Mouse (Mus musculus) embryo, embryonic 11.5 days (tissue): Measurements from ENCODE around the gene Cln5.

Source experiments
- DNase-seq: peaks from one replicate; pipeline ENCODE4 v3.0.0-alpha.2; 2012; ENCODE audit warnings: low read depth, low spot score

Gene Cln5

DNA sequence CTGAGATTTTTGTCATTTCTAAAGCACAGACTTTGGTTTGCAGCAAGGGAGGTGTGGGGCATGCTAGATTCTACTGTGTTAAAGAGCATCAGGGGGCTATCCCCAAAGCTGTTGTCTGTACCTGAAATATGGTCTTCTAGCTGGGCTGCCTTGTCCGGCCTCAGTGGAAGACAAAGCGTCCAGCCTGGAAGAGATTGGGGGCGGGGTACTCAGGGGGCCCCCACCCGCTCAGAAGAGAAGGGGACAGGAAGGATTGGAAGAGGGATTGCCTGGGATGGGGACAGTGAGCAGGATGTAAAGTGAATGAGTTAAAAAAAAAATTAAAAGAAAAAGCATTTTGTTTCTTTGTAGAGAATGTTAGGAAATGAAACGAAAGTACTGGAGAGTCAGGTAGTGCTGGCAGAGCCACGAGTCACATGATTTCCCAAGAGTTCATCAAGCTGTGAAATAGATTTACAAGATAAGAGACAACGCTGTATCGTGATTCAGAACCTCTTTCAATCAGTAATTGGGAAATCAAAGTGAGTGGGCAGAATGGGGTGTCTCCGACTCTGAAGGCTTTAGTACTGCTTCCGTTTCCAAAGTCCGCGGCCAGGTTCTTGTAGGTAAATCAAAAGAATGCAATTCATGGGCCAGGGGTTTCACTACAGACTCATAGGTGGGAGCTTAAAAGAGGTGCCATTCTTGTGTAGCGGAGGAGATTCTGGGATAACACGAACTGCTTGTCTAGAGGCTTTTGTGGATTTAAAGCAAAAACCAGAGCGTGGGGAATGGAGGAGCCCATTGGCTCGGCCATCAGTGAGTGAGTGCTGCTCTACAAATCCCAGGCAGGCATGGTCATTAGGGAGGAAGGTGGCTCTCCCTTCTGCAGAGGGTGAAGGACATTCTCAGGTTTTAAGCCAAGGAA, 8.2 kb downstream of the Cln5 start:
- no peak for DNase-seq

- no peak for DNase-seq
Measured at GRCm38 (mm10) chr14:103079209-103079977, 9.4 kb downstream of the Cln5 start.

DNA sequence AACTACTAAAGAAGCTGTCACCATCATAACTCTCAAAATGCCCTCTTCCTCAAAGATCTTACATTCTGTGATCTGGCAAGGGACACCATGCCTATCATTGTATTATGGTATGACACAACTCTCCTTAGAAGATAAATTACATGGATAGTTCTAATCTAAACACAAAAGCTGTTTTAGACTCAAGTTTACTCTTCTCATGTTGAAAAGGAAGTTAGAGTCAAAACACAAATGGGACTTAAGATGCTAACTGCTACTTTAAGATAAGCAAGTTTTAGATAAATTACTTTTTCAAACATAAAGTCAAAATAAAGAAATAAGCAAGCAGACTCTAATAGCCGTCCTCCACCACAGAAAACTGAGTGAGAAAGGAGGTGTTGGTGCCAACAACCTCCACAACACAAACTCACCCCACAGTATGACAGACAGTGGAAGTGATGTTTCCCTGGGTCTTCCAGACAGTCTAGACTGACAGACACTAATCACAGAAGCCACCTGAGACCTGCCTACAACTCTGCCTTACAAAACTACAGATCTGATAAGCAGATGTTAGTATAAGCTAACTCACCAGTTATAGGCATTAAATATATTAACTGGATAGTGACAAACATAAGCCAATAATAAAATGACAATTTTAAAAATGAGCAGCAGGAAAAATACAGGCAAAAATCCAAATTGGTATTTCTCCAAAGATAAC, 16.0 kb downstream of the Cln5 start:
- no peak for DNase-seq

DNA sequence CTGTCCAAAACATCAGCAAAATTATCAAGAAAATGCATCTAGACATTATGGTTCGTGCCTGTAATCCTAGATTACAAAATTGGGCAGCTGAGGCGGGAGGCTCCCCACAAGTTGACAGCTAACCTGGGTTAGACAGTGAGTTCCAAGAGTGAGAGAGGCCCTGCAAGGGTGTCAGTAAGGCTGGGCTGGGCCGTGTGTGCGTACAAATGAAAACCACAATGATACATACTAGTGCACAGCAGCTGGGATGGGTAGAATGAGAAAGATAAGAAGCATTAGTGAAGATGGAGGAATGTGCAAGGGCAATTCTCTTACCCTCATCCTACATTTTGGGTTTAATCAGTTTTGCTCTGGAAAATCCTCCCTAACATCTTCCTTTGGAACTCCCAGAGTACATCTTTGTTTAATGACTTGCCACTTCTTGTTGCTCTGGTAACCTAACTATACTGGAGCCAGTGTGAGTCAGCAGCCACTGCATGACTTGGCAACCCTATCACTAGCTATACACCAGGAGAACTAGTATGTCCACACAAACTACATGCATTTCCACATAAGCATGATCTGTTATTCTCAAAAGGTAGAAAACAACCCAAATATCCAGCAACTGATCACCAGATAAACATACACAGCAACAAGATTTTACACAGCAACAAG, 16.8 kb downstream of the Cln5 start:
- no peak for DNase-seq

DNA sequence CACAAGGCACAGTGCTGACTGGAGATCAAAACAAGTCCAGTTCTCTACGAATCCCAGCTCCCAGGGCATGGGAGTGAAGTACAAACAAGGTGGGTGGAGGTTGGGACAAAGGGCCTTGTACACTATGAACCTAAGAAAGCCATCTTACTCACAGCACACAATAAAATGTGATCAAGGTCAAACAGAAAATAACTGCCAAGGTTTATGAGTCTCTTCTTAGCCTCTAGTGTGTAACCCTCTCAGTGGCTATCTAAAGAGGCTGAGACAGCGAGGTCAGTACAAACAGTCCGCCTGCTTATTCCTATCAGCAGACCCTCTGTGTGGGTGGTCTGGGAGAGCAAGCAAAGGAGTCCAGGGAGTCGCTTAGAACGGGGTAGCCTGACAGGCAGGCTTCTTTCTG, 17.8 kb downstream of the Cln5 start:
- DNase-seq: no peak

- peak; percentile 51 for DNase-seq
Measured at GRCm38 (mm10) chr14:103088624-103089023, 18.6 kb downstream of the Cln5 start.

GRCm38 (mm10) chr14:103093236-103093635, 23.2 kb downstream of the Cln5 start:
- DNase-seq: no peak

DNA sequence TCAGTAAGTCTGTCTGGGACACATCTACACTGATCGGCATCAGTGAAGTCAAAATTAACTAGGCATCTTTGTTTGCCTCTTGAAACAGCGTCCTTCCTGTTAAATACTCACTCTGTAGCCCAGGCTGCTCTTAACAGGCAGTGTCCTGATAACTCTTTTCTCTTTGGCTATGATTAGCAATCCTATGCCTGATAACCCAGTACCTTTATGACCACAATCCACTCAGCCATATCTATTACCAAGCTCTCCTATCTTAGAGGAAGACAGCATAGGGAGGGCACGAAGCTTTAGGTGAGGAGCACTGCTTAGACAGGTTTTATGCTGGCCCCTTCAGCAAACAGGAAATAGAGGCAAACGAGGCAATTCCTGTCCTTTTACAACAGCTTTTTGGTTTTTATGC, 23.7 kb downstream of the Cln5 start:
- no peak for DNase-seq

GRCm38 (mm10) chr14:103095036-103095435, 25.0 kb downstream of the Cln5 start:
- DNase-seq: no peak

- no peak for DNase-seq
Measured at GRCm38 (mm10) chr14:103095826-103096225, 25.8 kb downstream of the Cln5 start.

- no peak for DNase-seq
Measured at GRCm38 (mm10) chr14:103096621-103097020, 26.6 kb downstream of the Cln5 start.

DNA sequence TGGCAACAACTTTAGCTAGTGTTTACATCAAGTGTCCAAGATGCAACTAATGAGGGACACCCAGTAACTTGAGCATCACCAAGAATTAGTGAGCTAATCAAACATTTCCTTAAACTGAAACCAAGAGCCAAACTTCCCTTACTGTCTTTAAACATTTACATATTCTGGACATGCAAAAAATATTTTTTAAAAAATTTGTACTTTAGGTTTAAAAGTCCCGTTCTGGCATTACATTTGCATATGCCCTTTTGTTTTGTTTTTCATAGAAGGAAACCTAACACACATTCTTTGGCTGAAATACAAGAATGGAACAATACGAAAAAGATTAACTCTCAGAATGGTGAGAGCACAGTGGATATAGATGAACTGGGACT, 28.2 kb downstream of the Cln5 start:
- DNase-seq: no peak

GRCm38 (mm10) chr14:103098587-103099235, 28.7 kb downstream of the Cln5 start:
- DNase-seq: peak; percentile 76

DNA sequence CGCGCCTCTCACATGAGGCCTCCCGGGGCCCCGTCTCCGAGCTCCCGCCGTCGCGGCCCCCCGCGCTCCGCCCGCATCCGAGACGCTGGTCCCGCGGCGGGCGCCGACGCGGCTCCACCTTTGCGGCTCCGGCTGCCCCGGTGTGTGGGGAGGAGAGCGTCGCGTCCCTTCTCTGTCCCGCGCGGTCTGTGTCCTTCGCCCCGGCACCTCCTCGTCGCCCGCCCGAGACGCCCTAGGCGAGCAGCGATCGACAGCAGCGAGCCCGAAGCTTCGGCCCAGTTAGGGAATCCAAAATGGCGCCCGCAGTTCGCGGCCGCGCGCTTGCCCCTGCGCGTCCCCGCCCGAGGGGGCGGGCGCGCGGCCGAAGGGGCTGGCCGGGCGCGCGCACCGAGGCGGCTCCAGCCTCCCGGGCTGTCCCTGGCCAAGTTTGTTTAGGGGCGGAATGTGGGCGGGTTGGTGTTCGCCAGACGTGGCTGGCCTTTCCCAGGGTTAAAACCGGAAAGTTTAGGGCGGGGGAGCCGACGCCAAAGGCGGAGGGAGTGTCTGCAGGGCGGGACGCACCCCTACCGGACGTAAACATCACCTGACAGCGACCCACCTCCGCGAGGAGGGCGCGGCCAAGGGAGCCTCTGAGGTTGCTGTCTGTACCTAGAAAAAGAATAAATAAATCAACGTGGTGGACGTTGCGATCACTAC, 29.4 kb downstream of the Cln5 start, which contains the start of gene Fbxl3:
TSS of gene Fbxl3 (minus strand) at position 329 of the 696 bp plus-strand sequence.
- DNase-seq: peak; percentile 82

GRCm38 (mm10) chr14:103100296-103100695, 30.3 kb downstream of the Cln5 start:
- DNase-seq: no peak

- DNase-seq: no peak
Measured at GRCm38 (mm10) chr14:103101171-103101570, 31.2 kb downstream of the Cln5 start.

- no peak for DNase-seq
Measured at GRCm38 (mm10) chr14:103102246-103102645, 32.2 kb downstream of the Cln5 start.

GRCm38 (mm10) chr14:103102731-103103335, 32.8 kb downstream of the Cln5 start:
- DNase-seq: no peak

- DNase-seq: no peak
Measured at GRCm38 (mm10) chr14:103106301-103106700, 36.3 kb downstream of the Cln5 start.

- no peak for DNase-seq
Measured at GRCm38 (mm10) chr14:103109971-103110370, 40.0 kb downstream of the Cln5 start.
